Mouse (Mus musculus) myocyte (in vitro differentiated cells): ENCODE measurements around the gene Rps6ka2.

Source experiments
- CEBPB ChIP-seq: IDR thresholded peaks from 2 replicates; pipeline ENCODE4 v1.6.1; 2011; ENCODE audit warnings: mild to moderate bottlenecking, moderate library complexity; ENCODE audit not compliant: poor library complexity, insufficient read depth, severe bottlenecking
- E2F4 ChIP-seq: IDR thresholded peaks from one replicate; pipeline ENCODE4 v1.6.1; 2011; ENCODE audit warnings: mild to moderate bottlenecking, control low read depth, moderate library complexity; ENCODE audit not compliant: insufficient read depth
- MAX ChIP-seq: IDR thresholded peaks from one replicate; pipeline ENCODE4 v1.6.1; 2011; ENCODE audit warnings: low read depth, mild to moderate bottlenecking, control low read depth
- MYOD1 ChIP-seq, 3 experiments: IDR thresholded peaks; one replicate each; pipeline ENCODE4 v1.6.1; 2011; ENCODE audit warnings: control low read depth in 2 of 3, low read depth in 2 of 3, mild to moderate bottlenecking in 2 of 3, moderate library complexity in 1 of 3; ENCODE audit not compliant: insufficient read length in 2 of 3, control insufficient read depth in 1 of 3
- POLR2A ChIP-seq: IDR thresholded peaks from one replicate; pipeline ENCODE4 v1.6.1; 2011; ENCODE audit warnings: low read depth, mild to moderate bottlenecking, control low read depth, moderate library complexity; ENCODE audit not compliant: insufficient read length
- REST ChIP-seq: IDR thresholded peaks from one replicate; pipeline ENCODE4 v1.6.1; 2011; ENCODE audit warnings: mild to moderate bottlenecking, control low read depth, moderate library complexity; ENCODE audit not compliant: insufficient read depth, insufficient read length
- TCF12 ChIP-seq: IDR thresholded peaks from one replicate; pipeline ENCODE4 v1.6.1; 2011; ENCODE audit warnings: mild to moderate bottlenecking, control low read depth; ENCODE audit not compliant: poor library complexity, insufficient read depth, severe bottlenecking

DNA sequence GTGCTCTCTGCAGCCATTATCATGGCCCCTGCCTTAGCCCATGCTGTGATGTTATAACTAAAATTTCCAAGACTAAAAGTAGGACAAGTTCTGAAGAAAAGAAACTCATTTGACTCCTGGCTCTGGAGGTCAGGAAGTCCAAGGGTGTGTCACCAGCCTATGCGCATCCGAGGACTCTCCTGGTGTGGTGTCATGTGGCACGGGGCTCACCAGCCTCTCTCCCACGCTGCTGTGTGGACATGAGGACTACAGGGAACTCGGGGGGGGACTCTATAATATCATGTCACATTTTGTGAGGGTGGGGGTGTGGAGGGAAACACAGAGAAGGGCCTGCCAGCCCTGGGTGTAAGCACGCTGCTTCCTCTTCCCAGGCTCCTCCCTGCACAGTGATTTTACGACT, 62.5 kb downstream of the Rps6ka2 start:
- TF ChIP-seq TCF12: no peak
- no peak for TF ChIP-seq CEBPB
- no peak for TF ChIP-seq MYOD1 (IDR thresholded peaks at IDR 0.05; ENCODE audit: control insufficient read depth in 1 of 3, insufficient read length in 2 of 3, low read depth in 2 of 3)
- no peak for TF ChIP-seq POLR2A
- no peak for TF ChIP-seq MAX
- TF ChIP-seq REST: no peak
- TF ChIP-seq E2F4: no peak
